Mouse (Mus musculus): ENCODE data around the gene Cyp2b10. TPM values are rescaled to one million over a fixed set of nuclear protein-coding genes. Genes with fewer than 3 reads are reported as not detected.
"Not testable (repeated sequence)": the region's sequence is repeated elsewhere in the genome, so short reads cannot be mapped to it uniquely, and the experiment has no call there.

The Cyp2b10 gene
- polyA plus RNA-seq, 1 experiment = not detected

GRCm38 (mm10) chr7:25872624-25873023 is 24.8 kb upstream of the Cyp2b10 start:
- no peak overlapping the region for H3K27ac ChIP-seq (ENCODE audit: insufficient read depth, low read depth, low read length)
- TF ChIP-seq CTCF (IDR thresholded peaks at IDR 0.05; ENCODE audit: insufficient read depth, low read depth, low read length) = no peak
- TF ChIP-seq POLR2A (IDR thresholded peaks at IDR 0.05; ENCODE audit: insufficient read depth, low read depth, low read length) = no peak
- no peaks in the 10 kb centered on the region for H3K4me1 ChIP-seq (ENCODE audit: control insufficient read depth, insufficient read depth, low read length)

GRCm38 (mm10) chr7:25878735-25879134 is 18.7 kb upstream of the Cyp2b10 start:
- WGBS = 33% methylated on average over 6 of the region's 6 CpGs
- TF ChIP-seq CTCF (IDR thresholded peaks at IDR 0.05; ENCODE audit: insufficient read depth, low read depth, low read length) (no peak), POLR2A (IDR thresholded peaks at IDR 0.05; ENCODE audit: insufficient read depth, low read depth, low read length) (no peak)

More at GRCm38 (mm10) chr7:25872624-25873023, 24.8 kb upstream of the Cyp2b10 start:
- H3K4me3 ChIP-seq (ENCODE audit: insufficient read depth, low read depth, low read length) = no peak overlapping the region

GRCm38 (mm10) chr7:25880721-25881120 is 16.7 kb upstream of the Cyp2b10 start:
- not testable (repeated sequence) for H3K4me3 ChIP-seq (ENCODE audit: insufficient read depth, low read depth, low read length); H3K4me1 ChIP-seq (ENCODE audit: control insufficient read depth, insufficient read depth, low read length); H3K27ac ChIP-seq (ENCODE audit: insufficient read depth, low read depth, low read length)
- WGBS = 4% methylated on average over 7 of the region's 7 CpGs

More at GRCm38 (mm10) chr7:25878735-25879134, 18.7 kb upstream of the Cyp2b10 start:
- no peak overlapping the region for H3K27ac ChIP-seq (ENCODE audit: insufficient read depth, low read depth, low read length)
- H3K4me1 ChIP-seq (ENCODE audit: control insufficient read depth, insufficient read depth, low read length) = no peaks in the 10 kb centered on the region
- H3K4me3 ChIP-seq (ENCODE audit: insufficient read depth, low read depth, low read length) = no peak overlapping the region

GRCm38 (mm10) chr7:25884272-25884671 is 13.1 kb upstream of the Cyp2b10 start:
- TF ChIP-seq POLR2A (IDR thresholded peaks at IDR 0.05; ENCODE audit: insufficient read depth, low read depth, low read length) (no peak), CTCF (IDR thresholded peaks at IDR 0.05; ENCODE audit: insufficient read depth, low read depth, low read length) (no peak)
- WGBS = 83% methylated on average over 1 of the region's 1 CpGs
- Histone ChIP-seq H3K4me3 (ENCODE audit: insufficient read depth, low read depth, low read length) (no peak overlapping the region), H3K27ac (ENCODE audit: insufficient read depth, low read depth, low read length) (no peak overlapping the region), H3K4me1 (ENCODE audit: control insufficient read depth, insufficient read depth, low read length) (no peaks in the 10 kb centered on the region)

GRCm38 (mm10) chr7:25887758-25888157 is 9.7 kb upstream of the Cyp2b10 start:
- H3K4me1 ChIP-seq (ENCODE audit: control insufficient read depth, insufficient read depth, low read length) = no peaks in the 10 kb centered on the region
- 70% methylated on average over 3 of the region's 3 CpGs for WGBS
- H3K27ac ChIP-seq (ENCODE audit: insufficient read depth, low read depth, low read length) = no peak overlapping the region
- no peak overlapping the region for H3K4me3 ChIP-seq (ENCODE audit: insufficient read depth, low read depth, low read length)
- TF ChIP-seq CTCF (IDR thresholded peaks at IDR 0.05; ENCODE audit: insufficient read depth, low read depth, low read length) (no peak), POLR2A (IDR thresholded peaks at IDR 0.05; ENCODE audit: insufficient read depth, low read depth, low read length) (no peak)

GRCm38 (mm10) chr7:25893159-25893558 is 4.3 kb upstream of the Cyp2b10 start:
- WGBS = 86% methylated on average over 5 of the region's 5 CpGs

GRCm38 (mm10) chr7:25895162-25895561 is 2.3 kb upstream of the Cyp2b10 start:
- TF ChIP-seq CTCF (IDR thresholded peaks at IDR 0.05; ENCODE audit: insufficient read depth, low read depth, low read length) (no peak), POLR2A (IDR thresholded peaks at IDR 0.05; ENCODE audit: insufficient read depth, low read depth, low read length) (no peak)
- 64% methylated on average over 1 of the region's 1 CpGs for WGBS
- no peak overlapping the region for H3K27ac ChIP-seq (ENCODE audit: insufficient read depth, low read depth, low read length)
- H3K4me3 ChIP-seq (ENCODE audit: insufficient read depth, low read depth, low read length) = no peak overlapping the region
- H3K4me1 ChIP-seq (ENCODE audit: control insufficient read depth, insufficient read depth, low read length) = no peaks in the 10 kb centered on the region

More at GRCm38 (mm10) chr7:25893159-25893558, 4.3 kb upstream of the Cyp2b10 start:
- no peak overlapping the region for H3K27ac ChIP-seq (ENCODE audit: insufficient read depth, low read depth, low read length)
- H3K4me3 ChIP-seq (ENCODE audit: insufficient read depth, low read depth, low read length) = no peak overlapping the region
- no peak for TF ChIP-seq CTCF (IDR thresholded peaks at IDR 0.05; ENCODE audit: insufficient read depth, low read depth, low read length)
- no peak for TF ChIP-seq POLR2A (IDR thresholded peaks at IDR 0.05; ENCODE audit: insufficient read depth, low read depth, low read length)
- no peaks in the 10 kb centered on the region for H3K4me1 ChIP-seq (ENCODE audit: control insufficient read depth, insufficient read depth, low read length)

- WGBS = 92% methylated on average over 7 of the region's 7 CpGs
- H3K4me1 ChIP-seq (ENCODE audit: control insufficient read depth, insufficient read depth, low read length) = no peaks in the 10 kb centered on the region
- no peak overlapping the region for H3K27ac ChIP-seq (ENCODE audit: insufficient read depth, low read depth, low read length)
- TF ChIP-seq POLR2A (IDR thresholded peaks at IDR 0.05; ENCODE audit: insufficient read depth, low read depth, low read length) (no peak), CTCF (IDR thresholded peaks at IDR 0.05; ENCODE audit: insufficient read depth, low read depth, low read length) (no peak)
- H3K4me3 ChIP-seq (ENCODE audit: insufficient read depth, low read depth, low read length) = no peak overlapping the region
Measured at GRCm38 (mm10) chr7:25898064-25898463, 644 bp downstream of the Cyp2b10 start.

GRCm38 (mm10) chr7:25902061-25902690 is 4.8 kb downstream of the Cyp2b10 start:
- Histone ChIP-seq H3K27ac (ENCODE audit: insufficient read depth, low read depth, low read length) (no peak overlapping the region), H3K4me1 (ENCODE audit: control insufficient read depth, insufficient read depth, low read length) (no peaks in the 10 kb centered on the region), H3K4me3 (ENCODE audit: insufficient read depth, low read depth, low read length) (no peak overlapping the region)
- TF ChIP-seq CTCF (IDR thresholded peaks at IDR 0.05; ENCODE audit: insufficient read depth, low read depth, low read length) = no peak
- TF ChIP-seq POLR2A (IDR thresholded peaks at IDR 0.05; ENCODE audit: insufficient read depth, low read depth, low read length) = no peak
- 79% methylated on average over 8 of the region's 8 CpGs for WGBS

- H3K4me3 ChIP-seq (ENCODE audit: insufficient read depth, low read depth, low read length) = no peak overlapping the region
- no peak overlapping the region for H3K27ac ChIP-seq (ENCODE audit: insufficient read depth, low read depth, low read length)
- WGBS = 48% methylated on average over 14 of the region's 14 CpGs
- TF ChIP-seq POLR2A (IDR thresholded peaks at IDR 0.05; ENCODE audit: insufficient read depth, low read depth, low read length) = no peak
- TF ChIP-seq CTCF (IDR thresholded peaks at IDR 0.05; ENCODE audit: insufficient read depth, low read depth, low read length) = no peak
- no peaks in the 10 kb centered on the region for H3K4me1 ChIP-seq (ENCODE audit: control insufficient read depth, insufficient read depth, low read length)
Measured at GRCm38 (mm10) chr7:25903156-25903555, 5.7 kb downstream of the Cyp2b10 start.

Data from olfactory bulb, adult 2 months (tissue).